Mouse (Mus musculus) thymus, adult 18-20 months (tissue): ENCODE results near the gene Tmprss7.

ENCODE experiments used
- DNase-seq, 2 experiments: peaks; one replicate each; pipeline ENCODE4 v3.0.0; 2022; ENCODE audit warnings: mixed read lengths in 2 of 2

Gene Tmprss7

DNA sequence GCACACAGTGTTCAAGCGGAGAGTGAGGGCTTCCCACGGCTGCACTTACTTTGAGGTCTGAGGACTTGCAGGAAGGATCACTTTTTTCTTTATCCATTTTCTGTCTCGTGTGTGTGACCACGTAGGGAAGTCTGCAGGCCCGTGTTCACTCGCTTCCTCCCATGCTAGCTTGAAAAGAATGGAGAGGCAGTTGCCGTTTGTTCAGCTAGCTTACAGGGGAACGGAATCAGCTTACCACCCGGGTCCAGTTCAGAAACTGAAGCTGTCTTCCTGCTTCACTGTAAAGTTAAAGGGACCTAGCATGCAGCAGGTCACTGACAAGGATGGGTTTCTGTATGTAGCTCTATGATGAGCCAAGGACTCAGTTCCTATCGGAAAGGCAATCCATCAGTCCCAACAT lies at the start of gene Tmprss7:
TSS of gene Tmprss7 (minus strand) at position 101 of the 400 bp plus-strand sequence.
- no peak for DNase-seq

DNA sequence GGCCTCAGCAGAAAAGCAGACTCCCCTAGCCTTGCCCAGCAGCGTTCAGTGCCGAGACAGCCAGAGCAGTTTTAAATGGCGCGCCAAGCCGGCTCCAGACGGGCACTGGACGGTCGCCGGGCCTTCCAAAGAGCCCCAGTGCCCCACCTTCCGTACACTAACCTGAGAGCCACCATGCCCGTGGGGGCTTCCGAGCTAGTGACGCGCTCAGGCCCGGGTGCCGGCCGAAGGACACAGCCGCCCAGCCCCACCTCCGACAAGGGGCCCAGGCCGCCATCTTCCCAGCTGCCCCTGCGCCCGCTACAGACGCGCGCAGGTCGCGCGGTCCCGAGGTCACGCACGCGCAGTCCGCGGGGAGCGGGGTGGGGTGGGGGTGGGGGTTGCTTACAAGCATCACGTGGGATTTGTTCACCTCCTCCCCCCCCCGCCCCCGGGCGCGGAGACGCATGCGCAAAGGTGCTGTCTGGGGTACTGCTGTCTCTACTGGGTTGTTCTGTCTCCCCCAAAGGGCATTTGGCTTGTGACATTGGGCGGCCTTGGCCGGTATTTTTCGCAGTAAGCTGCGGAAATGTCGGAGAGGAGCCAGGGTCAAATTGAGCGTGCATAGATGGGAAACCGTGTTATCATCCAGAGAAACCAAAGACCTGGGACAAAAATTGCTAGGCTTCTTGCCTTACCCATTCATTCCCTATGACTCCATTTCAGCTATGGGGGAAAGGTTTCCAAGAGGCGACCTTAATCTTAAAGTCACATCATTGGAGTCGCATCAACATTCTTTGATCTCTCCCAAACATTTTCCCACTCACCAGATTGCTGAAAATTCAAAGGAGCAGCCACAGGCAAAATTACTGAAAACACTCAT lies 49.4 kb upstream of the Tmprss7 start, which contains the start of gene Abhd10:
TSS of gene Abhd10 (minus strand) at position 341 of the 862 bp plus-strand sequence.
- peak; percentile 94 for DNase-seq

DNA sequence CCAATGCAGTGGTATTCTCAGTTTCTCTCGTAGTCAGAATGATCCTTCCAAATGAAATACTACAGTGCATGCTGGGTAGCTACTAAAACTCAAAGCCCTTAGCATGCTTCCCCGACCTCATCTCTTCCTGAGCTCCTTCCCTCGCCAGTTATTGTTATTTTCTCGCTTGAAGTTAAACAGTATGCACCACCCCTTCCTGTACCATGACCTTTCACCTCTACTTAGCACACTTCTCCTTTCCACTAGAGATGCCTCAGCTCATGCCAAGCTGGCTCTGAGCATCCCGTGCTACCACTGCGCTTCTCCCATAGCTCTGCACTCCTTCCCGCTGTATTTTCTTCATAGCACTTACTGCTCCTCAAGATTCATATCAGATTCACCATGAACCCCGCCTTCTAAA lies 44.4 kb upstream of the Tmprss7 start:
- no peak for DNase-seq

DNA sequence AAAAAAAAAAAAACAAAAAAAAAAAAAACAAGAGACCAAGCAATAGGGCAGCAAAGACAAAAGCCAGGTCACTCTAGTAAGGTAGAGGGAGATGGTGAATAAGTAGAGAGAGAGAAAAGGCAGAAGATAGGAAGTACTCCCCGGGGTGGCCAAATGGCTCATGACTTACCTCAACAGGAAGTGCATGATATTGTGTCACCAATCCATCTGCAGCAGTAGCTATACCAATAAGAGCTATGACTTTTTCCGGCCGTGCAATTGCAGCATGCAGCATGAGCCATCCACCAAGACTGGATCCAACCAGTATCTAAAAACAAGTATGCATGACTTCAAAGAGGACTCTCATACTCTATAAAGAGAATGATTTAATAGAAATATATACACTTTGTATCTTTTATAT lies 43.3 kb upstream of the Tmprss7 start:
- DNase-seq = no peak

GRCm38 (mm10) chr16:45729163-45729562 lies 35.7 kb upstream of the Tmprss7 start:
- no peak for DNase-seq

- no peak for DNase-seq
Measured at GRCm38 (mm10) chr16:45724742-45725102, 31.3 kb upstream of the Tmprss7 start.

DNA sequence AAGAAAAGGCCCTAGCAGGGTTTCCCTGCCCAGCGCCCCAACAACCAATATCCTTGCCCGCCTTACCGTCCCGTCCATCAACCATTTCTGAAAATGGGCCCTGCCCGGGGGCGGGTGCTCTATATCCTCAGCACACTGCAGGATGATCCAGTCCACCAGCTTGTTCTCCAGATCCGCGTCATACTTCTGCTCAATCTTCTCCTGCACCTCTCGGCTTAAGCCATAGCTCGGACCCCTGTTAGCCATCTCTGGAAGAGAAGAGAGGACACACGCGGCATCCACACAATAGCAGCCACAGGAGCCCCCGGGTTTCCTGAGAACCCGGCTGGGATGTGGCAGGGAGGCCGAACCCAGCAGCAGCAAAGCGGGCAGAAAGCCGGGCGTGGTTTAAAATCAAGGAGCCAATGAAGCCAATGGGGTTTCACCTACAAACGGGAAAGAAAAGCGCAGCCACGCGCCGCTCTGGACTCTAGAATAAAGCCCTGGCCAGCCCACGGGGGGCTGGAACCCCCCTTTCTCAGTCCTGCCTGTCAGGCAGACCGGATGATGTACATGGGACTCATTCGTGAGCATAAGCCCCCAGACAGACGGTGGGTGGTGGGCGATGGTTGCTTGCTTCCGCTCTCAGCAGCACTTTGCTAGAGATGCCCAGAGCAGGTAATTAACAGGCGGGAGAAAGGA lies 30.7 kb upstream of the Tmprss7 start, which contains the start of gene Tagln3:
TSS of gene Tagln3 (minus strand) at position 548 of the 681 bp plus-strand sequence.
- DNase-seq = no peak

- DNase-seq = no peak
Measured at GRCm38 (mm10) chr16:45723172-45723901, 29.9 kb upstream of the Tmprss7 start.

DNA sequence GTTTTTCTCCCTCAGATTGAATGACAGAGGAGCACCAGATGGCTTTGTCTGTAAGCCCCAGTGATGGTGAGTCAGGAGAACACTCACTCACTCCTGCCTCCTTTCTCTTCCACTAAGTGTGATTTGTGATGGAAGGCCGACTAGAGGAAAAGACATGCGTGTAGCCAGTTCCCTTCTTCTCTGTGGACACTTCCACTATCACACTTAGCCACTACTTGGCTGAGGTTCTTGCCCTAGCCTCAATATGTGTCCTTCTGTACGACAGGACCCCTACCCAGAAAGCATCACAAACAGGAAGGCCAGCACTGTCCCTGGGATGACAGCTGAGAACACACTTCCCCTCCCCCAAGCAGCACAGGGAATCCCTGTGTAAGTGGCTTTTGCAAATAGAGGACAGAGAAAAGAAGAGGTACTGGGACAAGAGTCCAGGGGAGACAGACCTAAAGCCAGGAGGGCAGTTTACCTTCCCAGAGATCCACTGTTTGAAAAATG lies 29.0 kb upstream of the Tmprss7 start:
- no peak for DNase-seq

- no peak for DNase-seq
Measured at GRCm38 (mm10) chr16:45720022-45720630, 26.7 kb upstream of the Tmprss7 start.

DNA sequence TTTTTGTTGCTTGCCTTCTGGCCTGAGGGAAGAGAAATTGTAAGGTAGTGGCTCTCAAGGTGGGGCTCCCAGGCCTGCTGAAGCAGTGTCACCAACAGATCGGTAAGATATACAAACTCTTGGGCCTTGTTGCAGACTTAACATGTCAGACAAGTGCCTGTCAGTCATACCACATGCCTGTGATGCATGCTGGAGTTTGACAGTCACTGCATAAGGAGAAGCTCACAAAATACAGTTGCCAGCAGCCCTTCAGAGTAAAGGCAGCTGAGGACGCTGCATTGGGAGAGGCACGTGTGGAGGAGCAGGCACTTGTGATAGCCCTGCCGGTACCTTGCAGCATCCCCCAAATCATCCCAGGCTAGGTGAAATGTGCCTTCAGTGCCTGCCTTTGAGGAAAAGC lies 24.8 kb upstream of the Tmprss7 start:
- DNase-seq = no peak

DNA sequence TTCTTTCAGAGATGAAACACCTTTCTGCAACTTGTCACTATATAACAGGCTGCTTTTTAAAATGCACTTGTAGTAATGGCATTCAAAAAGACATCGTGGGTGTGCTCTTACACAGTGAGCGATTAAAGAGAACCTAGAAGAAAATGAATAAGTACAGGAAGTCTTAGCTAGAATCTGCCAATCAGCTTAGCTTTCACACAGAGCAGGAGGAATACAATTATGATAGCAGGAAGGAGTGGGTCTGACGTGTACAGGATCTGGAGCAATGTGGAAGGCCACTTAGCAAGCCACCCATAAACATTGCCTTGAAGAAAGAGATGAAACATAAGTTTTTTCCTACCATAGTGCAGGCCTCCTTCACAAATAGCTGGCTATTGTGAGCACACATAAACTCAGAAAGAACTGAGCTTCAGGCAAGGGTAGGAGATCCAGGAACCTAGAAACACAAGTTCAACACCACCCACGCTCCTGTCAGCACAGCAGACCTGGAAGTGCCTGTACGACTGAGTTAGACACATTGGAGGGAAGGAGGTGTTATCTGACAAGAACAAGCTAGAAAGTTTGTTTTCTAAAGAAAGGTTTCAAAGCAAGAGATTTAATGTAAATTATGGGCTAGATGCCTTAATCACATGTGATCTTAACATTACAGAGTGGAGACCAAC lies 21.2 kb upstream of the Tmprss7 start:
- no peak for DNase-seq

DNA sequence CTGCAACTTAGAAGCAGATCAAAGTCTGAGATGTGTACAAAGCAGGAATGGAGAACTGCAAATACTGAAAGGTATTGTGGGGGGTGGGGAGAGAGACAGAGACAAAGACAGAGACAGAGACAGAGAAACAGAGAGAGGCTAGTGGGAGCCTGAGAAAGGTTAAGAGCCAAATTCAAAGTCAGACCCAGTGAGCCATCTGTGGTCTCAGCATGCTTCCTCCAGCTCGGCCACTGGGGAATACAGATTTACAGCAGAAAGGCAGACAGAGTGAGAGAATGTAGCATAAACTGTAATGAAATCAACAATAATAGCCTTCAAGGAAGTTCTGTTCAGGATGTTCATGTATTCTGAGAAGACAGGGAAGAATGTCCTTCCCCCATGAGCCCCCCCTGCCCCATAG lies 20.4 kb upstream of the Tmprss7 start:
- no peak for DNase-seq

GRCm38 (mm10) chr16:45713261-45713660 lies 19.8 kb upstream of the Tmprss7 start:
- DNase-seq = no peak

DNA sequence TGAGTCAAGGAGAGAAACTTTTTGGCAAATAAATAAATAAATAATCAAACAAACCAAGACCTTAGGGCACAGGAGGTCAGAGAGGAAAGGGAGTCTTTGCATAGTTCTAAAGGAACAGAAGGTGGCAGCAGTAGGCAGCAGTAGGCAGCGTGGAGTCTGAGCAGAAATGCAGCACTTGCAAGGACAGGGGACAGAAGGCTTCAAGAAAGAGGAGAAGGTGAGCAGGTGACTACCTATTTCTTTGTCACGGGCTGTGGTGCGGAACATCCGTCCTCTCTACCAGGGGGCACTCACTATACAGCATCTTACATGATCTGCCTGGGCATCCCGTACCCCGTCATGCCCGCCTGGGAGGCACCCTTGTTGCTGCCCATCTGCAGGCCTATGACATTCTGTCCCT lies 17.8 kb upstream of the Tmprss7 start:
- DNase-seq = no peak

DNA sequence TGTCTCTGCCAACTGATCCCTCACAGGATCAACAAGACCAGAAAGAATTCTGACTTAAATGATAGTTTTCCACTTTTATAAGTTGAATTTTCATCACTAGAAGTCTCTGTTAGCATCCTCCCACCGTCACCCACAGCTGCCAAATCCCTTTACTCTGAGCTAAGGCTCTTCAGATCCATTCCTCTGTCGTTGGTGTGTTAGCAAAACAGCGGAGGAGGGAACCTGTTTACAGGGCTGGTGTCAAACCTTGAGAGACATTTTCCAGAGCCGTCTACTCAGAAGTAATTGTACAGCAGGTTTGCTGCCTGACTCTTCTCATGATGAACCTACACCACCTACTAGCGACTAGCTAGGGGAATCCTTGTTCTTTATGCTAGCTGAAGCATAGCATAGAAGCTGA lies 5.8 kb upstream of the Tmprss7 start:
- no peak for DNase-seq

DNA sequence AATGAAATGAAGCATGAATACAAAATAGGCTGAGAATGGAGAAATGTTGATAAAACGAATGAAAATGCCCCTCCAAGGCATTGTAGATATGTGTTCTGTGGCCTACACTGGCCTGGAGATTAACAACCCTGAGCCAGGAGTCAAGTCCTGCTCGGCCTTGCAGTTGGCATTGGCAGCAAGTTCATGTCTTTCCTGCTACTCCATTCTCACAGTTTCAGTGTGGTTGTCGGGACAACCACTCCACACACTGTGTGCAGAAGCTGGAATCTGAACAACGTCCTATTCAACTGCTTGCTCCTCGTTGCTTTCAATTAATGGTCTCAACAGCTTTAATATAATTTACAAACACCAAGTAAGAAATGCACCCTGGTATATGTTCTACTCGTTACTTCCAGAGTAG lies 4.5 kb upstream of the Tmprss7 start:
- no peak for DNase-seq

DNA sequence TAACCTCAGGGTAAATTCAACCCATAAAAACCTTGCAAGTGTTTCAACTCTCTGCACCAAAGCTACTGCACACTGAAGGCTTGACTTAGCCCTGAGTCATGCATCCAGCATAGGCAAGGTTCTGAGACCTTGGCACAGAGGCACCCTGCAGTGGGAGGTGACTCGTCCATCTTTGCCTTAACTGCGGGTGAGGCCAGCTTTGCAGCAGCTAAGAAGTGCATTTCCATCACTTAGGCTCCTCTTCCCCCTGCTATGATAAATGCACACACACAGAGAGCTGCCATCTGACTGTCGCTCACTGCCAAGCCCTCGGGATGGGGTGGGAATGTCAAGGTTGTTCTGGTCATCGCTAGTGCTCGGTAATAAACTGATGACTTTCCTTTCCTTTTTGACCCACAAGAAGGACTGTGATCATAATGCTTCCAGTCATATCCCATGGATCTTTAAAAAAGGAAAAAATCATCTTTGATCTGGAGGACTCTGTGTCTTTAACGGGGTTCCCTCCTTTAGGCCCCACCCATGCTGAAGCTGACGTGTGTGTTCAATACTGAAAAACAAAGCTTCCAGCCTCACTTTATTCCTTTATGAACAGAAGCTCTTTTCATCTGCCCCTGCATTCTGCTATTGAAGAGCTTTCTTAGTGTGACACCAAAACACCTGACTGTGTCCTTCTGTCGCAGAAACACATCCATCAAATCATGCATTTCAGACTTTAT lies 2.1 kb upstream of the Tmprss7 start:
- DNase-seq = no peak

DNA sequence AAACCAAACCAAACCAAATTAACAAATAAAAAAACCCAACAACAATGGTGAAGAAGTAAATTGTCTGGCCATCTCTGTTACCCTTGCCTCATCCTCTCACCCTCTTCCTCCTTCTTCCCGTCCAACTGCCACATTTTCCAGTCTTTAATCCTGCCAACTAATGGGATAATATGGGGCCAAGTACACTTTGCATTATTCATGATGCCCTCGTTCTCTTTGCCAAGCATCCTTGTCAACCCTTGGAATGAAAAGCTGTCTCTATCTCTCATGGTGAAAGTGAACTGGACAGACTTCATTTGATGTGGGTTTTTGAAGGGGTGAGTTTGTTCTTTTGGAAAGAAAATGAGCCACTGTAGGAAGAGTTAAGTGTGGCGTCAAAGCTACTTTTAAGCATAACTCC lies 607 bp downstream of the Tmprss7 start:
- DNase-seq = no peak

- DNase-seq = no peak
Measured at GRCm38 (mm10) chr16:45690178-45690577, 3.3 kb downstream of the Tmprss7 start.

DNA sequence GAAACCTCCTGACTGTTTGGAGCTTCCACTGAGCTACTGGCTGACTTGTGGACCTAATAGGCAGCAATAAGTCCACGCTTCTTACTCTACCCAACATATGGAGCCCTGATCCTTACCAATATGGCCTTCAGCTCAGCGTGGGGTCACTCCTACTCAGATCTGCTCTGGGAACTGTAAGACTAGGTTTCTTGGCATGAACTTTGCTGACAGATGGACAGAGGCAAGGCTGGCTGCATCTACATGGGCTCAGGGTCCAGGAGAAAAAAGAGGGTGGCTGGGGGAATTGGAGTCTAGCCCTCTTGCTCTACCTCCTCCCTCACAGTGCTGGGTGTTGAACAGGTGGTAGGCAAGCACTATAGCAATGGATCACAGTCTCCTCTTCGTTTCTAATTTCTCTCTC lies 6.6 kb downstream of the Tmprss7 start:
- DNase-seq = no peak

DNA sequence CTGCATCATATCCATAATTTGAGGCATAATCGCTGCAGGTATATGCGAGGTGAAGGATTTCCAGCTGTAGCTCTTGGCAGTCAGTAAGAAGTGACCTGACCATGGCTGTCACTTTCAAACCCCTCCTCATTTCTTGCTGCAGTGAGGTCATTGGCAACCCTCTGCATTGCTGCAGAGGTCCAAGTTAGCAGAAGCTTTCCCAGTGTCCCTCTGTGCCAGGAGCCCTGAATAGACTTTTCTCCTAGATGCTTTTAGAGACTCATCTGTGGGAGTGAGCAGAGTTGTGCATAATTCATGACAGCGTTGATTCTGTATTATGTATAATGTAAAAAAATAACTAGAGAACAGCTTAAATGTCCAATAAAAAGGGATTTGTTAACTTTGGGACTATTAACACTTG lies 8.2 kb downstream of the Tmprss7 start:
- no peak for DNase-seq
